Mouse (Mus musculus) right cerebral cortex, postnatal 25 days (tissue): ENCODE measurements around the gene Unc119.
A peak's percentile ranks its signal among the peaks of the same experiment; 100 is the strongest.

Experiments
- DNase-seq: peaks from one replicate; pipeline ENCODE4 v3.0.0; 2022

Unc119 gene

GRCm38 (mm10) chr11:78343381-78344327 is at the start of gene Unc119:
Gene Unc119 (plus strand): TSS chr11:78343482.
- peak; percentile 80 for DNase-seq

- DNase-seq = no peak
These were observed 48.7 kb upstream of the Unc119 start for GRCm38 (mm10) chr11:78294585-78294984.

- no peak for DNase-seq
These were observed 42.4 kb upstream of the Unc119 start for GRCm38 (mm10) chr11:78300917-78301316.

GRCm38 (mm10) chr11:78301357-78302084 is 41.8 kb upstream of the Unc119 start, which contains the start of gene Spag5:
Gene Spag5 (plus strand): TSS chr11:78301529.
- peak; percentile 92 for DNase-seq

- no peak for DNase-seq
These were observed 38.0 kb upstream of the Unc119 start for GRCm38 (mm10) chr11:78305272-78305671.

- DNase-seq = no peak
These were observed 32.3 kb upstream of the Unc119 start for GRCm38 (mm10) chr11:78310861-78311511.

GRCm38 (mm10) chr11:78313662-78314061 is 29.6 kb upstream of the Unc119 start:
- DNase-seq = no peak

GRCm38 (mm10) chr11:78318411-78318810 is 24.9 kb upstream of the Unc119 start:
- no peak for DNase-seq

- DNase-seq = no peak
These were observed 21.0 kb upstream of the Unc119 start for GRCm38 (mm10) chr11:78322076-78322831.

GRCm38 (mm10) chr11:78322860-78323259 is 20.4 kb upstream of the Unc119 start, which contains the start of gene Aldoc:
Gene Aldoc (plus strand): TSS chr11:78322968.
- DNase-seq = peak; percentile 76

- DNase-seq = no peak
These were observed 19.1 kb upstream of the Unc119 start for GRCm38 (mm10) chr11:78324000-78324785.

GRCm38 (mm10) chr11:78324965-78325364 is 18.3 kb upstream of the Unc119 start:
- no peak for DNase-seq

- no peak for DNase-seq
These were observed 16.1 kb upstream of the Unc119 start for GRCm38 (mm10) chr11:78327215-78327614.

- peak; percentile 94 for DNase-seq
These were observed 15.4 kb upstream of the Unc119 start, which contains the start of gene Pigs for GRCm38 (mm10) chr11:78327634-78328511. Gene Pigs (plus strand): TSS chr11:78328415.

GRCm38 (mm10) chr11:78328512-78329056 is 14.7 kb upstream of the Unc119 start:
- no peak for DNase-seq

- no peak for DNase-seq
These were observed 10.6 kb upstream of the Unc119 start for GRCm38 (mm10) chr11:78332676-78333075.

GRCm38 (mm10) chr11:78333992-78334391 is 9.3 kb upstream of the Unc119 start:
- DNase-seq = no peak

- DNase-seq = no peak
These were observed 6.2 kb upstream of the Unc119 start for GRCm38 (mm10) chr11:78337040-78337439.

- DNase-seq = no peak
These were observed 1.6 kb upstream of the Unc119 start for GRCm38 (mm10) chr11:78341702-78342101.

GRCm38 (mm10) chr11:78344328-78344889 is 1.1 kb downstream of the Unc119 start:
- no peak for DNase-seq
